Mouse (Mus musculus): ENCODE measurements around the gene Chst3. TPM values are rescaled to one million over a fixed set of nuclear protein-coding genes. Genes with fewer than 3 reads are reported as not detected.
"Not testable (repeated sequence)": the region's sequence is repeated elsewhere in the genome, so short reads cannot be mapped to it uniquely, and the experiment has no call there.

Chst3 gene
- polyA plus RNA-seq, 1 experiment from 2014 or later = 2.5 TPM

DNA sequence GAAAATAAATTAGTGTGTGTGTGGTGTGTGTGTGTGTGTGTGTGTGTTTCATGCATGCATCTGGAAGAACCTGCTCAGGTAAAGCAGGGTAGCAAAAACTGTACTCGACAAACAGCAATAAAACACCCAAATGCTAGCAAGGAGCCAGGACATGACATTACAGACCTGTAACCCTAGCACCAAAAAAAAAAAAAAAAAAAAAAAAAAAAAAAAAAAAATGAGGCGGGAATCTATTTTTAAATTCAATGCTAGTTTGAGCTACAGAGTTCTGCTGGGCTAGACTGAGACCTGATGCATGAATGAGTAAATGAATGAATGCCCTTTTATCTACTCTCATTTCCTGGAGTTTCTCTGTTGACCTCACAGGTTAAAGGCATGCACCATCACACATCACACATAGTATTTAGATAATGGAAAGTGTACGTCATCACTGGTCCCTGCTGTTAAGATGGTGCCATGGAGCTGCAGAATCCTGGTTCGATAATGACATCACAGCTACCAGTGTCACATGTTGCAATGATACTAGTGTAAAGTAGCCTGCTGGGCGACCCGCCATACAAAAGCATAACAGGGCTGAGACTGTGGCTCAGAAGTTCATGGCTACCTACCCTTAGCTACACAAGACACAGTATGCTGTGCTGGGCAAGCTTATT is 29.4 kb downstream of the Chst3 start:
- no peaks in the 10 kb centered on the region for H3K9me3 ChIP-seq
- H3K4me2 ChIP-seq (replicated peaks) = no peak overlapping the region
- peaks cover 12% of the 10 kb centered on the region; the same call in 1 of the 2 replicates for H3K27me3 ChIP-seq
- H3K4me3 ChIP-seq = no peak overlapping the region
- H3K27ac ChIP-seq (replicated peaks) = no peak overlapping the region
- no peak for ATAC-seq (ENCODE audit: low FRiP score, low read depth)
- H3K4me1 ChIP-seq = peaks cover 35% of the 10 kb centered on the region
- peaks cover 20% of the 10 kb centered on the region for H3K36me3 ChIP-seq
- 87% methylated on average over 6 of the region's 6 CpGs for WGBS
- H3K9ac ChIP-seq (replicated peaks) = no peak overlapping the region

DNA sequence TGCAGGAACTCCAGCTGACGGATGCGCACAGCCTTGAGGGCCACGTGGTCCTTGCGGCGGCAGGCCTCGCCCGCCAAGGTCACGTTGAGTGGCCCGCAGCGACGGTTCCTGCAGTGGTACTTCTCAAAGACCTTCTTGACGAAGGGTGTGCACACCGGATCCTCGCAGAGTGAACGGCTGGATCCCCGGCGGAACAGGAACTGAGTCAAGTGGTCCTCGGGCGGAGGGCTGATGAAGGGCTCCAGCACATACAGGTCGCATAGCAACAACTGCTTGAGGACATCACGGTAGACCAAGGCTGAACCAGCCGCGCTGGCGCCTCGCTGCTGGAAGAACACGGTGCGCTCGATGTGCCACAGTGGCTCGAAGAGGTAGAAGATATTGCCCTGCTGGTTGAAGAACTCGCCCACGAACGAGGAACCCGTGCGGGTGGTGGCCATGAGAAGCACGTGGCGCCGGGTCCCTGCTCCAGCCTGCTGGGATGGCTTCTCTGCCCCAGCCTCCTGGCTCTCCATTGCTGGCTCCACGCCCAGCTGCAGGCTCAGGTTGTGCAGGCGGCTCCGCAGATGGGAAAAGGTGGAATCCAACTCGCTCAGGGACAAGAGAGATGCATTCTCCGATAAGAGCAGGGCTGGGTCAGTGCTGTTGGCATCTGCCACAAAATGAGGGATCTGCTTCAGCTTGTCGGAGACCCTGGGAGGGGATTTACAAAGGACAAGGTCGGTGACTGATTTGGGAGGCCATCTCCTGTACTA is 32.7 kb downstream of the Chst3 start:
- ATAC-seq (ENCODE audit: low FRiP score, low read depth) = no peak
- no peak overlapping the region for H3K4me3 ChIP-seq
- H3K9ac ChIP-seq (replicated peaks) = no peak overlapping the region
- WGBS = 92% methylated on average over 44 of the region's 44 CpGs
- H3K36me3 ChIP-seq = peaks cover 24% of the 10 kb centered on the region
- H3K4me1 ChIP-seq = peaks cover 8% of the 10 kb centered on the region; the same call in 1 of the 2 replicates
- no peaks in the 10 kb centered on the region for H3K9me3 ChIP-seq
- no peak overlapping the region for H3K27ac ChIP-seq (replicated peaks)
- no peak overlapping the region for H3K4me2 ChIP-seq (replicated peaks)
- peaks cover 7% of the 10 kb centered on the region; the same call in 1 of the 2 replicates for H3K27me3 ChIP-seq

DNA sequence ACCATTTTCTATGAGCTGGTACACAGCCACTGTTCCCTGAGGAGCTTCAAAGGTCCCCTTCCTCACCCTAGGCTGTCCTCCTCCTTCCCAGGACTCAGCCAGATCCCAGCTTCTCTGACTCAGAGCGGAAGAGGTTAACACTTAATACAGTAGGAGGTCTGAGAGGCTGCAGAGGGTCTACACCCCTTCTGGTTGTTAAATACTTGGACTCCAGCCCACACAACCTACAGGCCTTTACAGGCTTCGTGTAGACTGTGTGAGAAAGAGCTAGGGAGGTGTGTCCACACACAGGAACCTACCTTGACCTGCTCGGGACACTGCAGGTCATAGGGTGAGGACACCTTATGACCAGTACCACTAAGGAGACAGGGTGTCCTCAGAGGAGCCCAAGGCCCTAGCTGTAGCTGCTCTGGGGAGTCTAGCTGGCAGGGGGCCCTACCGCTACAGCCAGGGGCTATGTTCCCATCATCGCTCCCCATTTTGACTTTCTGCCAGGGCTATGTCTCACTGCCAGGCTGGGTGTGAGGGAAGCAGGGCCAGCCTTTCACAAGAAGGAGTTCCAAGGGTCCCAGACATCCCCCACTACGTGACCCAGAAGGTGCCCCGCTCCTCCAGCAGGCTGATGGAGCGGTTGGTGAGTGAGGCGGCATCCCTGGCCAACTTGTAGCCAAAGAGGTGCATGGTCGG is 33.9 kb downstream of the Chst3 start:
- Histone ChIP-seq H3K27ac (replicated peaks) (no peak overlapping the region), H3K4me2 (replicated peaks) (no peak overlapping the region), H3K4me1 (peaks cover 3% of the 10 kb centered on the region; the same call in 1 of the 2 replicates), H3K4me3 (no peak overlapping the region), H3K27me3 (no peaks in the 10 kb centered on the region), H3K9me3 (no peaks in the 10 kb centered on the region), H3K36me3 (peaks cover 24% of the 10 kb centered on the region), H3K9ac (replicated peaks) (no peak overlapping the region)
- 91% methylated on average over 10 of the region's 10 CpGs for WGBS
- no peak for ATAC-seq (ENCODE audit: low FRiP score, low read depth)

DNA sequence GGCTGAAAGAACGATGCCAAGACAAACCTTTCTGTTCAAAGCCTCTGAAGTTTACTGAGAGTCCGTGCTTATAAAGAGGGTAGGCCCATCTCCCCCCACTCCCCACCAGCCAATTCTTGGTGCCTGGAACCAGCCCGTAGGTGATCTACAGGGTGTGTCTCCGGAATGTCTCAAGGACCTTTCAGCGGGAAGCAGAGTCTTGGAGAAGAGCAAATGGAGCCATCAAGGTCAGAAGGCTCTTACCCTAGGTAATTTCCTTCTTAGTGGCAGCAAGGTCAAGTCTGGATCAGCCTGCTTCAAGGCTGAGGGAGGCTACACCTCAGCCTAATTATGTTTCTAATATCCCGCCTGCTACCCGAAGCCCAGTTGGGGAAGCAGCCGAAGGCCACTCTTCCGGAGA is 43.8 kb downstream of the Chst3 start:
- ATAC-seq (ENCODE audit: low FRiP score, low read depth); H3K27ac ChIP-seq (replicated peaks); H3K27me3 ChIP-seq; H3K4me3 ChIP-seq; H3K9ac ChIP-seq (replicated peaks); H3K4me2 ChIP-seq (replicated peaks); H3K9me3 ChIP-seq; H3K4me1 ChIP-seq; H3K36me3 ChIP-seq: not testable (repeated sequence)
- 91% methylated on average over 9 of the region's 9 CpGs for WGBS

DNA sequence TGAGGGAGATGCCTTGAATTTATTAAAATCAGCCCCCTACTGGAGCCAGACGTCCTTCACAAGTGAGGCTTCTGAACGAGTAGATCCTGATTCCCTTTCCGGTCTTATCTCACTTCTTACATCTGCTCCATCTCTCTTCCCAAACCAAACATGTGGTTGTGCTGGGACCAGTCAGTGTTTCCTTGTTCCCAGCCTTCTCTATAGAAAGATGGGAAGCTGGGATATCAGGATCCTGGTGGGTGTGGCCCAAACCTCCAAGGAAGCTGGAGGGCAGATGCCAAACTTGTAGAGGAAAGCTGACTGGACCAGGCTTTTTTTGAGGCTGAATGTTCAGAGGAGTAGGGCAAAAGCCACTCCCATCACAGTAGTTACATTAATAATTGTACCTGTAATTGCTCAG is 44.6 kb downstream of the Chst3 start:
- WGBS = 75% methylated on average over 3 of the region's 3 CpGs
- no peak for ATAC-seq (ENCODE audit: low FRiP score, low read depth)
- Histone ChIP-seq H3K4me1 (no peaks in the 10 kb centered on the region), H3K27me3 (no peaks in the 10 kb centered on the region), H3K9me3 (no peaks in the 10 kb centered on the region), H3K27ac (replicated peaks) (no peak overlapping the region), H3K4me2 (replicated peaks) (no peak overlapping the region), H3K4me3 (no peak overlapping the region), H3K9ac (replicated peaks) (no peak overlapping the region), H3K36me3 (no peaks in the 10 kb centered on the region)

DNA sequence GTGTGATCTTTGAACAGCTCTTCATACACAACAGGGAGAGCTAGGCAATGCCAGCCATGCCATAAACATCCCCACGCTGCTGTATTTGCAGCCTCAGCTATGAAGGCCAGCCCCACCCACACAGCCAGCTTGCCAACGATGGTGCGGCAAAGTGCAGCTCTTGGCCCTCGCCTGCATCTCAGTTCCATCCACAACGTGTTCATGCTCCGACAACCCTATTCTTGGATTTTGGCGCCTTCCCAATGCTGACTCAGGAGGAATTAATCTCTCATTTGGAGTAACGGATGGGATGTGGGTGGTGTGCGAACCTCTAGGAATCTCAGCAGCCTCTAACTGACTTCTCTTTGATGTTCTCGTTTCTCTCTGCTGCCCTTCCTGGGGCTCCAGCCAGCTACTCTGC is 46.0 kb downstream of the Chst3 start:
- H3K9ac ChIP-seq (replicated peaks) = no peak overlapping the region
- WGBS = 81% methylated on average over 10 of the region's 10 CpGs
- ATAC-seq (ENCODE audit: low FRiP score, low read depth) = no peak
- H3K27me3 ChIP-seq = no peaks in the 10 kb centered on the region
- H3K4me1 ChIP-seq = no peaks in the 10 kb centered on the region
- H3K4me2 ChIP-seq (replicated peaks) = no peak overlapping the region
- H3K27ac ChIP-seq (replicated peaks) = no peak overlapping the region
- no peaks in the 10 kb centered on the region for H3K36me3 ChIP-seq
- H3K9me3 ChIP-seq = no peaks in the 10 kb centered on the region
- H3K4me3 ChIP-seq = no peak overlapping the region

GRCm38 (mm10) chr10:60172306-60172705 is 46.8 kb downstream of the Chst3 start:
- Histone ChIP-seq H3K4me1 (no peaks in the 10 kb centered on the region), H3K27ac (replicated peaks) (no peak overlapping the region), H3K36me3 (no peaks in the 10 kb centered on the region), H3K27me3 (no peaks in the 10 kb centered on the region), H3K4me3 (no peak overlapping the region), H3K9me3 (no peaks in the 10 kb centered on the region), H3K9ac (replicated peaks) (no peak overlapping the region), H3K4me2 (replicated peaks) (no peak overlapping the region)
- ATAC-seq (ENCODE audit: low FRiP score, low read depth) = no peak
- 89% methylated on average over 4 of the region's 4 CpGs for WGBS

DNA sequence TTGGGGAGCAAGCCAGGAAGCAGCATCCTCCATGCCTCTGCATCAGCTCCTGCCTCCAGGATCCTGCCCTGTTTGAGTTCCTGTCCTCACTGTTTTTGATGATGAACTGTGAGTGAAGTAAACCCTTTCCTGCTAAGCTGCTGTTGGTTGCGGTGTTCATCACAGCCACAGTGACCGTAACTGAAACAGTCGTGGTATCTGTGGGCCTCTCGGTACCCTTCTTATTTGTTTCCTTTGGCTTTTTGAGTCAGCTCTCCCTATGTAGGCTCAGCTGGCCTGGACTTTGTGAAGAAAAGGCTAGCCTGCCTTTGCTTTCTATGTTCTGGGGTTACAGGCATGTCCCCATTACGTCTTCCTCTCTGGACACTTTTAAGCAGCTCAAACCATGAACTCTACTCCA is 47.7 kb downstream of the Chst3 start:
- ATAC-seq (ENCODE audit: low FRiP score, low read depth) = no peak
- no peaks in the 10 kb centered on the region for H3K36me3 ChIP-seq
- no peaks in the 10 kb centered on the region for H3K4me1 ChIP-seq
- H3K4me3 ChIP-seq = no peak overlapping the region
- H3K4me2 ChIP-seq (replicated peaks) = no peak overlapping the region
- no peaks in the 10 kb centered on the region for H3K9me3 ChIP-seq
- WGBS = 95% methylated on average over 5 of the region's 5 CpGs
- no peak overlapping the region for H3K9ac ChIP-seq (replicated peaks)
- no peak overlapping the region for H3K27ac ChIP-seq (replicated peaks)
- H3K27me3 ChIP-seq = no peaks in the 10 kb centered on the region

GRCm38 (mm10) chr10:60170326-60171089 is 48.6 kb downstream of the Chst3 start:
- H3K27ac ChIP-seq (replicated peaks) = no peak overlapping the region
- H3K9ac ChIP-seq (replicated peaks) = no peak overlapping the region
- H3K9me3 ChIP-seq = no peaks in the 10 kb centered on the region
- 78% methylated on average over 10 of the region's 10 CpGs for WGBS
- H3K36me3 ChIP-seq = no peaks in the 10 kb centered on the region
- no peaks in the 10 kb centered on the region for H3K4me1 ChIP-seq
- ATAC-seq (ENCODE audit: low FRiP score, low read depth) = no peak
- H3K4me2 ChIP-seq (replicated peaks) = no peak overlapping the region
- no peak overlapping the region for H3K4me3 ChIP-seq
- H3K27me3 ChIP-seq = no peaks in the 10 kb centered on the region

- no peak for ATAC-seq (ENCODE audit: low FRiP score, low read depth)
- H3K27ac ChIP-seq (replicated peaks) = no peak overlapping the region
- 58% methylated on average over 3 of the region's 3 CpGs for WGBS
- H3K36me3 ChIP-seq = no peaks in the 10 kb centered on the region
- H3K9me3 ChIP-seq = no peaks in the 10 kb centered on the region
- H3K4me2 ChIP-seq (replicated peaks) = no peak overlapping the region
- H3K9ac ChIP-seq (replicated peaks) = no peak overlapping the region
- H3K4me1 ChIP-seq = no peaks in the 10 kb centered on the region
- H3K4me3 ChIP-seq = no peak overlapping the region
- no peaks in the 10 kb centered on the region for H3K27me3 ChIP-seq
Observed at GRCm38 (mm10) chr10:60168960-60169359, 50.1 kb downstream of the Chst3 start.

- H3K9me3 ChIP-seq = no peaks in the 10 kb centered on the region
- no peak overlapping the region for H3K4me2 ChIP-seq (replicated peaks)
- H3K27me3 ChIP-seq = no peaks in the 10 kb centered on the region
- ATAC-seq (ENCODE audit: low FRiP score, low read depth) = no peak
- H3K27ac ChIP-seq (replicated peaks) = no peak overlapping the region
- H3K9ac ChIP-seq (replicated peaks) = no peak overlapping the region
- WGBS = 83% methylated on average over 2 of the region's 2 CpGs
- H3K4me1 ChIP-seq = no peaks in the 10 kb centered on the region
- H3K36me3 ChIP-seq = no peaks in the 10 kb centered on the region
- no peak overlapping the region for H3K4me3 ChIP-seq
Observed at GRCm38 (mm10) chr10:60168306-60168705, 50.8 kb downstream of the Chst3 start.

DNA sequence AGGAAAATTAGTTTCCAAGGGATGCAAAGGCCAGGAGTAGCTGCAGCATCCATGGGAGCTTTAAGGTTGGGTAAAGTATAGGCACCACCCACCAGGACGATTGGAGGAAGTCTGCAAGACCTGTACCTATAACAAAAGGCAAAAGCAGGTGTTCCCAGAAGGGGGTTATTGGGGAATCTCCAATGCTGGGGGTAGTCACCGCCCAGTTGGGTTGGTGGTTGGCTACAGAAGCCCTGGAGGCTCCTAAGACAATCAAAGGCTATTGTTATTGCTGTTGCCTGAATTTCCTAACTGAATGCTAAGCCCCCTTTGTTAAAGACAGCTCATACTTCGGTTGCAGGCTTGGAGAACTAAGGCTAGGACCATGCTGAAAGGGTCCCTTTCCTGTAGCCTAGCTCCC is 53.0 kb downstream of the Chst3 start:
- Histone ChIP-seq H3K4me2 (replicated peaks) (no peak overlapping the region), H3K27ac (replicated peaks) (no peak overlapping the region), H3K9me3 (no peaks in the 10 kb centered on the region), H3K4me1 (no peaks in the 10 kb centered on the region), H3K9ac (replicated peaks) (no peak overlapping the region), H3K27me3 (no peaks in the 10 kb centered on the region), H3K4me3 (no peak overlapping the region), H3K36me3 (no peaks in the 10 kb centered on the region)
- 19% methylated on average over 3 of the region's 3 CpGs for WGBS
- ATAC-seq (ENCODE audit: low FRiP score, low read depth) = no peak

Measured in midbrain, embryonic 12.5 days (tissue).